In genomic region chr10:20568630-20569029, GRCm38 (mm10) we compare ENCODE assay signal across 16 mouse cellular contexts.
DNase-seq lines count a peak whose midpoint lies in the region; ATAC-seq and TF ChIP-seq lines count a peak whose summit lies in the region.
"Had no signal": no experiment of that assay in that cellular context is flagged by ENCODE, and none has a peak within 500 bp of the region (broad histone marks: within the 10 kb centered on the region; RNA-seq: fewer than 3 reads in every experiment).

No protein-coding gene starts in this region.

- intact Hi-C loops in heart, adult 2 months (cut with DNase I) = no loop called here

- no peak for TF ChIP-seq EP300 in heart, adult 2 months (IDR thresholded peaks at IDR 0.05; ENCODE audit: insufficient read depth, low read depth, low read length)

- no peak for TF ChIP-seq POLR2A in heart, adult 2 months (IDR thresholded peaks at IDR 0.05; ENCODE audit: insufficient read depth, low read depth, low read length)

- peaks cover 12% of the 10 kb centered on the region for H3K4me1 ChIP-seq in heart, embryonic 15.5 days (replicated peaks)
- peaks cover 3% of the 10 kb centered on the region for H3K4me1 ChIP-seq in heart, adult 2 months (ENCODE audit: control insufficient read depth, insufficient read depth, low read length)
- no peaks in the 10 kb centered on the region for H3K4me1 ChIP-seq in midbrain, postnatal 0 days (ENCODE audit: insufficient read depth, low read length)
- no peaks in the 10 kb centered on the region for H3K4me1 ChIP-seq in midbrain, embryonic 15.5 days
- H3K4me1 ChIP-seq: forebrain, embryonic 13.5 days; liver, embryonic 13.5 days; neural tube, embryonic 13.5 days had no signal

- DNase-seq in adrenal gland, postnatal 10 days = peak; percentile 37
- DNase-seq in adrenal gland, adult 2 months = no peak
- DNase-seq in heart, adult 2 months = no peak
- peak; percentile 34 for DNase-seq in kidney, postnatal 14 days
- no peak for DNase-seq in kidney, postnatal 4 days
- DNase-seq in midbrain, postnatal 0 days (ENCODE audit: low spot score) = peak; percentile 27
- DNase-seq: cerebellum, adult 11-12 months; liver, embryonic 13.5 days; right cerebral cortex, postnatal 25 days; thymus, postnatal 36 days had no signal

- TF ChIP-seq CTCF in heart, adult 2 months (IDR thresholded peaks at IDR 0.05) = no peak
- TF ChIP-seq CTCF in midbrain, postnatal 0 days (IDR thresholded peaks at IDR 0.05) = no peak

- H3K27ac ChIP-seq in heart, embryonic 15.5 days = 0 out of 2 replicates have a peak overlapping the region, but pooled peaks have one; percentile 11
- no peak overlapping the region for H3K27ac ChIP-seq in heart, adult 2 months
- no peak overlapping the region for H3K27ac ChIP-seq in midbrain, postnatal 0 days (ENCODE audit: low read depth, low read length)
- H3K27ac ChIP-seq in midbrain, embryonic 15.5 days = no peak overlapping the region
- H3K27ac ChIP-seq: forebrain, embryonic 13.5 days; liver, embryonic 13.5 days; neural tube, embryonic 13.5 days had no signal

- no peaks in the 10 kb centered on the region for H3K79me2 ChIP-seq in heart, adult 2 months (replicated peaks; ENCODE audit: control insufficient read depth, insufficient read depth, low read length)

- peak; percentile 70; the same call in 1 of the 2 replicates for ATAC-seq in heart, embryonic 15.5 days (replicated peaks; ENCODE audit: insufficient number of reproducible peaks, insufficient read depth, low FRiP score, low read depth)
- ATAC-seq in midbrain, postnatal 0 days (ENCODE audit: low FRiP score) = no peak
- no peak for ATAC-seq in midbrain, embryonic 15.5 days (replicated peaks)
- ATAC-seq: activated CD4-positive, CD25-positive, alpha-beta regulatory T cell, adult 4 months; forebrain, embryonic 13.5 days; hindbrain, embryonic 16.5 days had no signal

- no peaks in the 10 kb centered on the region for H3K36me3 ChIP-seq in heart, embryonic 15.5 days
- peaks cover 2% of the 10 kb centered on the region; the same call in 1 of the 2 replicates for H3K36me3 ChIP-seq in heart, adult 2 months (ENCODE audit: control insufficient read depth, insufficient read depth, low read length)
- H3K36me3 ChIP-seq in midbrain, postnatal 0 days (ENCODE audit: insufficient read depth, low read length) = no peaks in the 10 kb centered on the region
- H3K36me3 ChIP-seq in midbrain, embryonic 15.5 days (replicated peaks) = no peaks in the 10 kb centered on the region
- H3K36me3 ChIP-seq: liver, embryonic 13.5 days; neural tube, embryonic 13.5 days had no signal

- no peaks in the 10 kb centered on the region for H3K9me3 ChIP-seq in heart, embryonic 15.5 days (replicated peaks)
- no peaks in the 10 kb centered on the region for H3K9me3 ChIP-seq in midbrain, postnatal 0 days (ENCODE audit: low read length)
- H3K9me3 ChIP-seq in midbrain, embryonic 15.5 days = no peaks in the 10 kb centered on the region
- H3K9me3 ChIP-seq: forebrain, embryonic 13.5 days; liver, embryonic 13.5 days; neural tube, embryonic 13.5 days had no signal

- H3K9ac ChIP-seq in heart, embryonic 15.5 days = no peak overlapping the region
- no peak overlapping the region for H3K9ac ChIP-seq in heart, adult 2 months (ENCODE audit: low read depth, low read length)
- H3K9ac ChIP-seq in midbrain, postnatal 0 days (replicated peaks; ENCODE audit: low read length, poor library complexity, severe bottlenecking) = no peak overlapping the region
- no peak overlapping the region for H3K9ac ChIP-seq in midbrain, embryonic 15.5 days
- H3K9ac ChIP-seq: forebrain, embryonic 13.5 days; liver, embryonic 13.5 days; neural tube, embryonic 13.5 days had no signal

- H3K4me2 ChIP-seq in heart, embryonic 15.5 days = no peak overlapping the region
- H3K4me2 ChIP-seq in midbrain, postnatal 0 days (ENCODE audit: low read depth, low read length, poor library complexity, severe bottlenecking) = no peak overlapping the region
- no peak overlapping the region for H3K4me2 ChIP-seq in midbrain, embryonic 15.5 days
- H3K4me2 ChIP-seq: forebrain, embryonic 13.5 days; liver, embryonic 13.5 days; neural tube, embryonic 13.5 days had no signal

- H3K4me3 ChIP-seq in heart, embryonic 15.5 days = no peak overlapping the region
- H3K4me3 ChIP-seq in heart, adult 2 months = no peak overlapping the region
- H3K4me3 ChIP-seq in midbrain, postnatal 0 days (ENCODE audit: low read depth, low read length) = no peak overlapping the region
- H3K4me3 ChIP-seq in midbrain, embryonic 15.5 days = no peak overlapping the region
- H3K4me3 ChIP-seq: forebrain, embryonic 13.5 days; liver, embryonic 13.5 days; neural tube, embryonic 13.5 days had no signal

- 42% methylated on average over 6 of the region's 6 CpGs for WGBS in heart, embryonic 15.5 days
- WGBS in heart, adult 2 months = 44% methylated on average over 6 of the region's 6 CpGs
- 75% methylated on average over 6 of the region's 6 CpGs for WGBS in midbrain, postnatal 0 days
- WGBS in midbrain, embryonic 15.5 days = 78% methylated on average over 6 of the region's 6 CpGs

- no peaks in the 10 kb centered on the region for H3K27me3 ChIP-seq in heart, embryonic 15.5 days
- H3K27me3 ChIP-seq in heart, adult 2 months (ENCODE audit: control insufficient read depth, insufficient read depth, low read length) = no peaks in the 10 kb centered on the region
- no peaks in the 10 kb centered on the region for H3K27me3 ChIP-seq in midbrain, postnatal 0 days (ENCODE audit: insufficient read depth, low read length)
- H3K27me3 ChIP-seq in midbrain, embryonic 15.5 days (replicated peaks) = no peaks in the 10 kb centered on the region
- H3K27me3 ChIP-seq: forebrain, embryonic 13.5 days; liver, embryonic 13.5 days; neural tube, embryonic 13.5 days had no signal

Comparison
In these comparisons a context has a peak if more than half of its experiments do, and no peak if none do; other contexts are left out.
1. DNase-seq: peak in adrenal gland, postnatal 10 days (single experiment), kidney, postnatal 14 days (single experiment) and midbrain, postnatal 0 days (single experiment); none in adrenal gland, adult 2 months (single experiment), heart, adult 2 months (0 of 2) and kidney, postnatal 4 days (0 of 2).